Mouse (Mus musculus) embryo, embryonic 11 days (tissue): ENCODE data around the gene Gm11096.

Experiments
- DNase-seq: peaks from one replicate; pipeline ENCODE4 v3.0.0-alpha.2; 2015

The Gm11096 gene

GRCm38 (mm10) chr17:81441463-81441862 lies at the start of gene Gm11096:
Gene Gm11096 (plus strand): TSS chr17:81441763.
- DNase-seq: no peak

GRCm38 (mm10) chr17:81393040-81393439 lies 48.5 kb upstream of the Gm11096 start:
- peak; percentile 28 for DNase-seq

DNA sequence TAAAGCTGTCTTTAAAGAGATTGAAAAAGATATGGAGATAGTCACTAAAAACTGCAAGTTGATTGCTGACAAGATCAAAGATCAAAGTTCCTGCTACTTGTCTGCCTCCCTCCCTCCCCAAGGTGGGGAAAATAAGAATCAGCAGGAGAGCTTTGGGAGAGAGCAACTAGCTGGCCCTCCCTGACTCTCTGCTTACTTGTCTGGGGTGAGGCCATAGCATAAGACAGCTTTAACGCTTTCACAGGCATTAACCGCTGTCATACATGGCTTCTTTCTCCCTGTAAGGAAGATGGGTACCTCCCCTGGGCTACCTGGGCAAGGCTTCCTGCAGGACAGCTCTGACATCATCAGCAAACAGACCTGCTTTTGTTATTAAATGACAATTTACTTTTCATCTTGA lies 47.4 kb upstream of the Gm11096 start:
- DNase-seq: peak; percentile 14

- no peak for DNase-seq
These were observed 44.1 kb upstream of the Gm11096 start for GRCm38 (mm10) chr17:81397434-81397833.

- no peak for DNase-seq
These were observed 41.2 kb upstream of the Gm11096 start for GRCm38 (mm10) chr17:81400377-81400776.

DNA sequence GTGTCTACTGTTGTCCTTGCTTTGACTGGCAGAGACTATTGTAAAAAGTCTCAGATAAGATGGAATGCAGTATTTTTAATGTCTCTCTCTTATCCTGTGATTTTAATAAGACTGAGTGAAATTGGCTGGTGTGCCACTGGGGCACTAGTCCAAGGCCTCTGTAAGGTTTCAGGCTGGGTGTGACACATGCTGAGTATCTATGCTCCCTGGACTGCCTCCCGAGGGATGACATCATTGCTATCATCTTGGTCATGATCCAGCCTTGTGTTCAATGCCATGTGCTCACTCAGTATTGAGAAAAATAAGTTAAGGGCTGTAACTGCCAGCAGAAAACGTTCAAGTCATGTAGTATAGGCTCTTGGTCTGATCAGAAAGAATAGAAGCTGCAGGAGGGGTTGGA lies 38.9 kb upstream of the Gm11096 start:
- no peak for DNase-seq

GRCm38 (mm10) chr17:81403121-81403520 lies 38.4 kb upstream of the Gm11096 start:
- no peak for DNase-seq

- DNase-seq: no peak
These were observed 37.3 kb upstream of the Gm11096 start for GRCm38 (mm10) chr17:81404225-81404624.

DNA sequence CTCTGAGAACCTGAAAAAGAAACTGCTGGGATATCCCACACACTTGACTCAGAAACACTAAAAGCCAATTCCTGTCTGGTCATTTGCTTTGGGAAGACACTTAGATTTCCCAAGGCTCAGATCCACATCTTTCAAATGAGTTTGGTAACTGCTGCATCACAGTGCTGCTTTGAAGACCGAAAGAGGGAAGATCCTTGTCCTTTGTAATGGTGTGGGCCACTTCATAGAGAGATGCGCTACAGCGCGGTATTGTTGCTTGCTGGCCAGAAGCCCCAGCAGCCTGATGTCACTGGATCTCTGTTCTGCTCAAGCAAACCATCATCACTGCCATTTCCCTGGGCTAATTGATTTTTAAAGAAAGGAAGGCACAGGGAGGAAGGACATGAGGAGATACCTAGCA lies 28.8 kb upstream of the Gm11096 start:
- no peak for DNase-seq

- DNase-seq: no peak
These were observed 25.0 kb upstream of the Gm11096 start for GRCm38 (mm10) chr17:81416361-81417114.

GRCm38 (mm10) chr17:81419802-81420459 lies 21.6 kb upstream of the Gm11096 start:
- DNase-seq: peak; percentile 54

GRCm38 (mm10) chr17:81424256-81424912 lies 17.2 kb upstream of the Gm11096 start:
- no peak for DNase-seq

GRCm38 (mm10) chr17:81427245-81427644 lies 14.3 kb upstream of the Gm11096 start:
- no peak for DNase-seq

GRCm38 (mm10) chr17:81432733-81433132 lies 8.8 kb upstream of the Gm11096 start:
- no peak for DNase-seq

- peak; percentile 56 for DNase-seq
These were observed 8.4 kb upstream of the Gm11096 start for GRCm38 (mm10) chr17:81433148-81433547.

DNA sequence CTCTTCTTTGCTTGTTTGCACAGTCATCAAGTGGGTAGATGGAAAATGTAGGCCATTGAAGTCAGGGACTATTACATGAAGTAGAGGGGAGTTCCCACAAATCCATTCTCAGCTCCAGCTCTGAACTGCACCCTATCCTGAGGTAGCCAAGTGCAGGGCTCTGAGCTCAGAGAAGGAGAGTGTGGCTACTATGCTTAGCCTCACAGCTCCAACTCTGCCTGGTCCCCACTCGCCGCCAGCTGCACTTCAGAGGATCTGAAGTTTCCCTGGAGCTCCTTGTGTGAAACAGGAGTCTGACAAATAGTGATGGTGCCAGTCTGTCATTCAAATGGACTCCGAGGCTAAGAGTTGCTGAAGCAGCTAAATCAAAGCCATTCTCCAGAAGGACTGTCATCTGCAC lies 13.7 kb downstream of the Gm11096 start:
- no peak for DNase-seq

DNA sequence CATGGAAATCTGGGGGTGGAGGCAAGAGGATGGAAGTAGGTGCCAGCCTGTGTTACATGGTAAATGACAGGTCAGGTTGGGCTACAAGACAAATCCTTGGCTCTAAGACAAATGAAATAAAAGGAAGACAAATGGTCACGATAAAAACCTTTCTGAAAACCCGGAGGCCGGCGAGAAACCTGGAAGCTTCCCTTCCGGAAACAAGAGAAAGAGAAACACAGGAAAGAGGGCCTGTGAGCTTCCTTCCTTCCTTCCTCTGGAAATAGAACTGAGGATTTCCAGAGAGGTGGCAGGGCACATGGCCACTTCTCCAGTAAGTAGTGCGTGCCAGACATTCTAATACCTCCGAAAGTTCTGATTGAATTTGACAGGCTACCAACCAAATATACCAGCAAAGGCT lies 14.4 kb downstream of the Gm11096 start:
- no peak for DNase-seq

DNA sequence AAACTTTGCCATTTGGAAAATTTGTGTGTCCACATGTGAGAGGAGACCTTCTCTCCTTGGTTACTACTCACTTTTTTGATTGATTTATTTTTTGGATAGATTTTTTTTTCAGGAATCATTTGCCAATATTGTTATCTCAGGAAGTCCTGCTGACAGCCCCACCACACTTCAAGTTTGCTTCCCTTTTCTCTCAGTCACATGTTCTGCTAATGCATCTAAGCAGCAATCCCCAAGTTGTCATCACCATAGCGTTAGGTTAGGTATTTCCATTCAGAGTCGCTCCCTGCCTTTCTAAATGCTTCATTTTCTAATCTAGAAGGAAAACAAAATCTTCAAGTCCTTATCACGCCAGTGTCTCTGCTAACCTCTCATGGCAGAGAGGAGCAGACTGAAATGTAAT lies 17.8 kb downstream of the Gm11096 start:
- DNase-seq: no peak

GRCm38 (mm10) chr17:81468941-81469340 lies 27.4 kb downstream of the Gm11096 start:
- DNase-seq: no peak

- DNase-seq: no peak
These were observed 31.8 kb downstream of the Gm11096 start for GRCm38 (mm10) chr17:81473363-81473762.

DNA sequence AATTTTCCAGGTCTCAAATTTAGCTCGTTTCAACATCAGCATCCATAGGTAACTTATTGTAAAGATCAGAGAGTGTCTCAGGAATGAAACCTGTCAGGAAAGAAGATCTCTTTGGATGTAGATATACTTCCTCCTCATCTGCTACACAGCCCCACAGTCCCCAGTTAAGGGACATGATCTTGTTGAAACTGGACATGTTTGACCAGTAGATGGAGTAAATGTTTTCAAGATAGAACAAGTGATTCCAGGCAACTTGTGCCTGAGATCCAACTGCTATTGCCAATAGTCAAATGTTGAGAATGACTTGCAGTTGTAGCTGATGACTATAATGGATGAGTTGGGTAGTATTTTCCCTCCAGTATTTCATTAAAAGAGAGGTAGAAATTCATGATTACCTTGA lies 35.9 kb downstream of the Gm11096 start:
- no peak for DNase-seq

- no peak for DNase-seq
These were observed 38.2 kb downstream of the Gm11096 start for GRCm38 (mm10) chr17:81479807-81480206.

GRCm38 (mm10) chr17:81480351-81481161 lies 39.0 kb downstream of the Gm11096 start:
- DNase-seq: peak; percentile 19
